Mouse (Mus musculus) thymus, postnatal 25 days (tissue): Measurements from ENCODE around the gene St13.

Experiments
- DNase-seq: peaks from one replicate; pipeline ENCODE4 v3.0.0; 2022

The St13 gene

DNA sequence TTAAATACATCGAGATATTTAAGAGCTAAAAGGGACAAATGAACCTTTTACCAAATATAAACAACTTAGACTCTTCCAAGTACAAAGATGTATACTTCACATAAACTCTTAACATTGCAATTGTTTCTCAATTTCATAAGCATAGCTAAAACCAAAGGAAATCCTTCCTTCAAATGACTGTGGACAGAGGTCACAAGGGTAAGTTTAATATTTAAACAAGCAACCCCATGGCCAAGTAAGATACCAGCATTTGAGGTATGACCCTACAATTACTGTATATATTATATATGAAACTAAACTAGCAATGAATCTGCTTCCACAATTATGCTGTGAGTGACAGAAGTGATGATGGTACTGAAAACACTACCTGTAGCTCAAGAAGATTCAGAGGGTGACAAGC lies 35.6 kb downstream of the St13 start:
- no peak for DNase-seq

DNA sequence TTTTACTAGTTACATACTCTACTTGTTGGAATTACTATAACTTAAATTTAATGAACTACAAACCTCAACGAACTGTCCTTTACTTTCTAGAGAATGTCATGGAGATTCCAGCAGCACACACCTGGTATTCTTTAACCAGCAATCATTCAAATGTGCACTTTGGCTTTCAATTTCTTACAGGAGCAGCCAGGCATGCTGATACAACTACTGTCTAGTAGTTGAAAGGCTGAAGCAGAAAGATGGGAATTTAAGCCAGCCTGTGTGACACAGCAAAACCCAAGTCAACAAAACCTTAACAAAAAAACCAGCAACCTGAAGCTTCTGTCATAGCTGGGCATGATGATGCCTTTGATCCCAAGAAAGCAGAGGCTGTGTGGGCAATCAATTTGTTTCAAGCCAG lies 37.4 kb downstream of the St13 start:
- no peak for DNase-seq

GRCm38 (mm10) chr15:81361417-81362015 lies 38.4 kb downstream of the St13 start:
- DNase-seq = no peak

- DNase-seq = no peak
Measured at GRCm38 (mm10) chr15:81361022-81361404, 38.9 kb downstream of the St13 start.

DNA sequence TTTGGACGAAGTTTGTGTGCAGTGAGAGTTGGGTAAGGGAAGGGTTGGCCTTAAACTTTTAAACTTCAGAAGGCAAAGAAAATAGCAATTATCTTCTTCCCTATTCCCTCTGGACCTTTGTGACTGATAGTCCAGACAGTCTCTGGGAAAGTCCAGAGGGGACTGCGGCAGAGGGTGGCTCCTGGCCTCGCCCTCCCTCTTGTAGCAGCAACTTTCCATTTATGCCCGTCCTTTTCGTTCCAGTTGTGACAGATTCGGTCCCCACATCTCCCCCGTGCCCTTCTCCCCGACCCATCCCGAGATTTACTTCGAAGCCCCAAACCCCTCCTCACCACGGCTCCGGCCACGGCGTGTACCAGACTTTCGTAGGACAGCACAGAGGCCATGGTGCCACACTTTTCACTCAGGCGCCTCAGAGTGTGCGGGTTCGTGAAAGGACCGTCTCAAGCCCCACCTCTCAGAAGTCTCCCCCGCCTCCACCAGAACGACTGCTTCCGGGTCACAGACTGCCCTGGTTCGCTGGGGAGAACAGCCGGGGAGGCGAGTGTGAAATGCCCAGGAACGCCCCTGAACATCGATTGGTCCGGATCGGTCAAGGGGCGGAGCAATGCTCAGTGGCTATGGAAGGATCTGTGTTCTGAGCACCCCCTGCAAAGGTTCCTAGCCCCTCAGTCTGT lies 39.4 kb downstream of the St13 start, which contains the start of gene Slc25a17:
TSS of gene Slc25a17 (minus strand) at position 468 of the 677 bp plus-strand sequence.
- peak; percentile 95 for DNase-seq

DNA sequence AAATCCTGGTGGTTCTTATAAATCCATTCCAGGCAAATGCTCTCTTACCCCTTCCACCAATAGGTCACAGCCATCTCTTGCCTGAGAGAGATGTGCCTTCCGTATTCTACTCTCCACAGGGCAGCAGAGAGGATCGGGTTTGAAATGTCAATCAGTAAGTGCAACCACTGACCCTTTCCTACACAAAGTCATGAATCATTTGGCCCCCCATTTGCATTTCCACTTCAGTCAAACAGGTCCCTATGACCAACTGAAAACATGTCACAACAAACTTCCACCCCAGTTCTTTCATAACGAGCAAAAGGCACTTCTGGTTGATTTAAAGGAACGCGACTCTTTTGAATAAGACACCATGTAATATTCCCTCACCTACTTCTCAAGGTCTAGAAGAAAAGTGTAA lies 40.5 kb downstream of the St13 start:
- no peak for DNase-seq

DNA sequence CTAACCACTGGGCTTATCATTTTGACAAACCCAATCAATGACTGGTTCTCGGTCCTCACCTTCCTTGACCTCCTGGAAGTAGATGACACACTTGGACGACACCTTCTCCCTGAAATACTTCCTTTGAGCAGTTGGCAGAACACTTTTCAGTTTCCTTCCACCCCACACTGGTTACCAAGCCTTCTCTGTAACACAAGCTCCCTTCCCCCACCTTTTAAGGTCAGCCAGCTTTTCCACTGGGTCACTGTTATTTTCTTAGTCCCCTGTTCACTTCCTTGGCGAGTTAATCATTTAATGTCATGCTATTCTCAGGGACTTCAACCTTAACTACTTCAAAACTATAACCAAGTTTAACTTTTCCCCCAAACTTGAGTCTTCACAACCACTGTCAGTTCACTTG lies 40.9 kb downstream of the St13 start:
- DNase-seq = no peak

GRCm38 (mm10) chr15:81356946-81357345 lies 42.9 kb downstream of the St13 start:
- DNase-seq = no peak

DNA sequence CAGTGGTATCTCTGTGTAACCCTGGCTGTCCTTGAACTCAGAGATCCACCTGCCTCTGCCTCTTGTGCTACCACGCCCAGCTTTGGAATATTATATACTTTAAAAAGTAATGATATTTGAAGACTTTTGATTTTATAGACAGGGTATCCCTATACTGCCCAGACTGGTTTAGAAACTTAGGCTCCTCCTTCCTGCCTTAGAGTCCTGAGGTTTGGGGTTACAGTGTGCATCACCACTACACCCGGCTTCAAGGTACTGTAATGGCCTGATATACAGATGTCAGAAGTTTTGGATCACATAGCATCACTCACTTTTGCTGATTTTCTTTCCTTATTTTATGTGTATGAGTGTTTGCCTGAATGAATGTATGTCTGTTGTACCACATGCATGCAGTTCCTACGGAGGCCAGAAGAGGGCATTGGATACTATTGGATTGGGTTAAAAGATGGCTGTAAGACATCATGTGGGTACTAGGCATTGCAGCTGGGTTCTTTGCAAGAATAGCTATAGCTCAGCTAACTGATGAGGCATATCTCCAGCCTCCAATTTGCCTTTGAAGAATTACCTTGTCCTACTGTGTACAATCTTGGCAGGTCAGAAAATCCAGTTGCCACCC lies 44.6 kb downstream of the St13 start:
- peak; percentile 72 for DNase-seq

DNA sequence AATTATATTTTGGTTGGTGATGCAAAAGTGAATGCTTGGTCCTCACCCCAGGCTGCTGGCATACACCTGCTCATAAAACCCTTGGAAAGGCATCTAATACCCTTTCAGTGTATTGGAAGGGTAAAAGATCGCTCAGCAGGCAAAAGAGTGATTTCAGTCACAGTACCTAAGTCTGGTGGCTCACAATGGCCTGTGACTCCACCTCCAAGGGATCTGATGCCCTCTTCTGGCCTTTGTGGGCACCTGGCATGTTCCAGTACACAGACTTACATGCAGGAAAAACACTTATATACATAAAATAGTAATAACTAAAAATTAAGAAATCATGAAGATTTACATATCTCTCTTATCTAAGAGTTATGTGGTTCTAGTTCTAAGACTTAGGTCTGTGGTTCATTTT lies 47.2 kb downstream of the St13 start:
- no peak for DNase-seq

DNA sequence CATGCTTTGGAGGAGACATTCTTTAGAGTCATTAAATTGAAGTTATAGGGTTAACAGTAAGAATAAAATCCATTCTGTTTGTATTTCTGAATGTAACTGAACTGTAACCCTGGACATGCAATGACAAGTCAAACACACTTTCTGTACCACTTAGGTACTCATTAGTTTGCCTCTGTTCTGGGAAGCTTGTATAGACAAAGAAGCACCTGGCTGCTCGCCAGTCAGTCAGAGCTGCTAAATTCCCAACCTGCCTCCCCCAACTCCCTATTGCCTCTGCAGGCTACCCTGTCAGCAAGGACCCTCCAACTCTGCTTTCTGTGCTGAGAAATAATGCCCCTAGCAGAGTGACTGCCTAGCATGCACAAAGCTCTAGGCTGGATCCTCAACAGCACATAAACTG lies 49.5 kb downstream of the St13 start:
- DNase-seq = no peak

DNA sequence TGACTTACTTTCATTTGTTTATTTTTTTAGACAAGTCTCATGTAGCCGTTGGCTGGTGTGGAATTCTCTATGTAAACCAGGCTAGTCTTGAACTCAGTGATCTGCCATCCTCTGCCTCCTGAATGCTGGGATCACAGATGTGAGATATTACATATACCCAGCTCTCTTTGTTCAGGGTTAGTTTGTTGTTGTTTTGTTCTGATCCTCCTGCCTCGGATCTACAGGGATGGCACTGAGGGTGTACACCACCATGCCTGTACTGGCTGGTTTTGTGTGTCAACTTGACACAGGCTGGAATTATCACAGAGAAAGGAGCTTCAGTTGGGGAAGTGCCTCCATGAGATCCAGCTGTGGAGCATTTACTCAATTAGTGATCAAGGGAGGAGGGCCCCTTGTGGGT lies 51.5 kb downstream of the St13 start:
- DNase-seq = no peak

- DNase-seq = no peak
Measured at GRCm38 (mm10) chr15:81347466-81347865, 52.4 kb downstream of the St13 start.

- DNase-seq = no peak
Measured at GRCm38 (mm10) chr15:81341426-81341825, 58.5 kb downstream of the St13 start.

- DNase-seq = no peak
Measured at GRCm38 (mm10) chr15:81339158-81339557, 60.7 kb downstream of the St13 start.

- no peak for DNase-seq
Measured at GRCm38 (mm10) chr15:81336466-81336865, 63.4 kb downstream of the St13 start.

DNA sequence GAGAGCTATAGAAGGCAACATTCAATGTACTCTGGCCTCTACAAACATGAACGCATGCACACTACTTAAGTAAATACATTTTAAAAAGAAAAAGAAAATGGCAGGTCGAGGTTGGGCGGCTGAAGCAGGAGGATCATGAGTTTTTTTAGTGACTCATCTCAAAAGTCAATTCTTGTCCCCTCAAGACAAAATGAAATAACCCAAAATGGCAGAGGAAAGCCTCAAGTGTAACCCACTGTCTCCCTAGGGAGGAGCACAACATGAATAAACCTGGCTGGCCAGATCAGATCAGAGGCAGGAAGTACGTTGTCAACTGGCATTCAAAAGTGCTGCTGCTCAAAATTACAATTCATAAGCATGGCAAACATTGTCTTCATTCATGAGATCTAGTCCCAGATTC lies 67.4 kb downstream of the St13 start:
- no peak for DNase-seq

GRCm38 (mm10) chr15:81330816-81331433 lies 69.0 kb downstream of the St13 start:
- no peak for DNase-seq

GRCm38 (mm10) chr15:81329721-81330369 lies 70.0 kb downstream of the St13 start:
- DNase-seq = no peak

- DNase-seq = no peak
Measured at GRCm38 (mm10) chr15:81327501-81327900, 72.4 kb downstream of the St13 start.

GRCm38 (mm10) chr15:81324979-81325378 lies 74.9 kb downstream of the St13 start:
- DNase-seq = no peak

DNA sequence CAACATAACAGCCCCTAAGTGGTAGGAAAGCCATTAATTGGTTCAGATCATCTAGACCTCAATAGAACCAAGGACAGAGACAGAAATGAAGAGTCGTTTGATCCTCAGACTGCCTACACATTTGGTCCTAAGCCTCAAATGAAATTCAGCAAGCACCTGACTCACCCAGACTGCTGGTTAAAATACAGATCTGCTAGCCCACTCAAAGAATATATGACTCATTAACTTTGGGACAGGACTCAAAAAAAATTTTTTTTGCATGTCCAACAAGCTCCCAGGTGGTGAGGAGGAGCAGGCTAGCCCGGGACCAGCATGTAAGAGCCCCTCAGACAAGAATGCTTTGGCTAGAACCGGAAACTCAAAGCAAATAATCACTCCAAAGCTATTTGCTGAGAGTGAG lies 79.7 kb downstream of the St13 start:
- DNase-seq = no peak

GRCm38 (mm10) chr15:81319462-81319861 lies 80.4 kb downstream of the St13 start:
- DNase-seq = no peak

GRCm38 (mm10) chr15:81313928-81314327 lies 85.9 kb downstream of the St13 start:
- DNase-seq = no peak
